Mouse (Mus musculus): ENCODE measurements around the gene Slc38a9.

- no peak for TF ChIP-seq GATA1 (IDR thresholded peaks at IDR 0.05; ENCODE audit: borderline replicate concordance, low read length)
- no peak for TF ChIP-seq FLI1 (IDR thresholded peaks at IDR 0.05; ENCODE audit: low read length)
Measured at GRCm38 (mm10) chr13:112778407-112778806, 117.9 kb downstream of the Slc38a9 start.

All from megakaryocyte, embryonic 14.5 days (primary cell).